Mouse (Mus musculus) right cerebral cortex, postnatal 36 days (tissue): ENCODE results near the gene Bri3bp.
"Not testable (repeated sequence)": the region's sequence is repeated elsewhere in the genome, so short reads cannot be mapped to it uniquely, and the experiment has no call there.

Experiments
- DNase-seq, 2 experiments: peaks; one replicate each; pipeline ENCODE4 v3.0.0; 2022; ENCODE audit warnings: low spot score in 2 of 2, mixed read lengths in 1 of 2

Gene Bri3bp

DNA sequence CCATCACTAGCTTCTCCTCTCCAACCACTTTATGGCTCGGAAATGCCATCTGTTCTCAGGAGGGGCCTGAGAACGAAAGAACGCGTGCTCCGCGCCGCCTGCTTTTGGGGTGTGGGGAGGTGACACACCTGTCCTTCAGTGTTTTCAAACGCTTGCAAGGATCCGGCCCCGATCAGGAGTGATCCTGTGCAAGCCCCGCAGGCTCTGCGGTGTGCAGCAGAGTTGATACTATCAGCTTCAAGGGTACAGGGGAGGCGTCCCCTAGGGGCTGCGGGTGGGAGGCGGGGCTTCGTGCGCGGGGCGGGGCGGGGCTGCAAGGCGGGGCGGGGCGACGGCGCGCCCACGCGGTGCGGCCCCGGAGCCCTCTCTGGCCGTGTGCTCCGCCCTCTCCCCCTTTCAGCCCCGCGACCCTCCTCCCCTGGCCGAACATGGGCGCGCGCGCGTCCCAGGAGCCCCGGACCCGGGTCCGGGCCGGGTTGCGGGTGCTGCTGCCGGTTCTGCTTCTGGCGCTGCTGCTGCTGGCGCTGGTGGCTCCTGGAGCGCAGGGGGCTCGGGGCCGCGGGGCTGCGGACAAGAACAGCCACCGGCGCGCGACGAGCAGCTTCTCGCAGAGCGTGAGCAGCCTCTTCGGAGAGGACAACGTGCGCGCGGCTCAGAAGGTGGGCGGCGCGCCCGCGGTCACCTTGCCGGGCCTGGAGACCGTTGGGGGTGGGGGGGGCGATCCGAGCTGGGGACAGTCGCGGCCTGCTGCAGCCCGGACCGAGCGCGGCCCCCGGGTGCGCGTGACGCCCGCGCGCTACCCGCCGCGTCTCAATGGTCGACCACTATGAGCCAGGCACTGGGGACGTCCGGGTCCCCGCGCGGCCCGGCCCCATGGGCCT, at the start of gene Bri3bp:
Gene Bri3bp, plus strand, starts transcription at position 335 of the 881 bp plus-strand sequence.
- no peak for DNase-seq

DNA sequence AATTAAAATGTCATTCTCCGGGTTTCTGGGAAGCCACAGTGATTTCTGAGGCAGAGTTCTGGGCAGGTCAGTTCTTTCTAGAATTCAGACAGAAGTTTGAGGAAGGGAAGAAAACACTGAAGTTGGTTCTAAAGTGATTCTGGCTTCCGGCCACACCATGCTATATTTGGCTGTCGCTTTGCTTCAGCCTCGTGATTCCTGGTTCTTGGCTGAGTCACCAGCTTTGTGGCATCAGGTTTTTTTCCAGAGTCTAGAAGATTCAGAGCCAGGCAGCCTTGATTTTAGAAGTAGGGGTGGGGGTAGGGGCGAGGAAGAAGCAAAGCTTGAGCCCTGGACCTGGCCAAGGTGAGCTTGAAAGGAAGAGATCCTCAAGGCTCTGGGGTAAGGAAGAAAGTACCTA, 49.8 kb upstream of the Bri3bp start:
- DNase-seq = peak; percentile 83 to 90

DNA sequence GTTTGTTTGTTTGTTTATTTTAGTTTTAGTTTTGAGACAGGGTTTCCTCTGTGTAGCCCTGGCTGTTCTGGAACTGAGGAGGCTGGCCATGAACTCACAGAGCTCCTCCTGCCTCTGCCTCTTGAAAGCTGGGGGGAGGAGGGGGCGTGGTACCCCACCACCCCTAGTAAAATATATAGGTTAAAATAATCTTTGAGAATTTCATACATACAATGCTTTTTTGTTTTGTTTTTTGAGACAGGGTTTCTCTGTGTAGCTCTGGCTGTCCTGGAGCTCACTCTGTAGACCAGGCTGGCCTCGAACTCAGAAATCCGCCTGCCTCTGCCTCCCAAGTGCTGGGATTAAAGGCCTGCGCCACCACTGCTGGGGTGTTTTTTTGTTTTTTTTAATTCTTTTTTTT, 49.2 kb upstream of the Bri3bp start:
- DNase-seq = not testable (repeated sequence)

DNA sequence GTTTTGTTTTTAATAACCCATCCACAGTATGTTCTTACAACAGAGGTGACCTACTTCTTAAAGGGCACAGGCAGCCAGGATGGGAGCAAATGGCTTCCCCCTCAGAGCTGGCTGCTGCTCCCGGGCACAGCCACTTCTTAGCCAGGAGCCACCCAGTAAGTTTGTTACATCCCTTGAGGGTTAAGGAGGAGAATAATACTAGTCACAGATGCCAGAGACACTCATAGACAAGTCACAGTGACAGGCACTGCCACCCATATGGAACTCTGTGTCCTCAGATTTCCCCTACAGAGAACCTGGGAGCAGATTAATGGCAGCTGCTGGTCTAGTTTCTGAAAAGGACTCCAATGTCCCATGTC, 48.8 kb upstream of the Bri3bp start:
- no peak for DNase-seq

DNA sequence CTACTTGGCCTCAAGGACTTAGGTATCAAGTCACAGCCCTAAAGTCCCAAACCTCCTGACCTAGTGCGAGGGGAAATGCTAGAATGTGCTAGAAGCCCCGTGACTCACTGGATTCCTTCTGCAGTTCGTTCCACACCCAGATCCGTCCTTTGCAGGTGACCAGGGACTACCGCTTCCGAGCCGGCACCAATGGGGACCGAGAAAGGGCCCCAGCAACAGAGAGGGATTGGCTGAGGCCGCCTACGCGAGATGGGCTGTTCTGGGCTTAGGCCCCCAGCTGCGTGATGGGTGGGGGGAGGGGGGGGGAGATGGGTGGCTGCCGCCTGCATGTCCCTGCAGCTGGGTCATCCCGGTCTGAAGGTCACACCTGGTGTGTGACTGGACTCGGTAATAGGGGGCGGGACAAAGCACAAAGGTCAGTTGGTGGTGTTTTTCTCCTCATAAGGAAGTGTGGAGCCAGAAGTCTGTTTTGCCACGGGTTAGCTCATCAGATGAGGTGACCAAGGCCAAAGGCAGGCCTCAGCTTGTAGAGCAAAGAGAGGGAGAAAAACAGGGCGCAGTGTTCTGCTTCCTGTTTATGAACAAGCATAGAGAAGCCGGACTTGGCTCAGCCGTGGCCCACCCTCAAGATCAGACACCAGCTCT, 48.3 kb upstream of the Bri3bp start:
- peak; percentile 94 to 96 for DNase-seq

DNA sequence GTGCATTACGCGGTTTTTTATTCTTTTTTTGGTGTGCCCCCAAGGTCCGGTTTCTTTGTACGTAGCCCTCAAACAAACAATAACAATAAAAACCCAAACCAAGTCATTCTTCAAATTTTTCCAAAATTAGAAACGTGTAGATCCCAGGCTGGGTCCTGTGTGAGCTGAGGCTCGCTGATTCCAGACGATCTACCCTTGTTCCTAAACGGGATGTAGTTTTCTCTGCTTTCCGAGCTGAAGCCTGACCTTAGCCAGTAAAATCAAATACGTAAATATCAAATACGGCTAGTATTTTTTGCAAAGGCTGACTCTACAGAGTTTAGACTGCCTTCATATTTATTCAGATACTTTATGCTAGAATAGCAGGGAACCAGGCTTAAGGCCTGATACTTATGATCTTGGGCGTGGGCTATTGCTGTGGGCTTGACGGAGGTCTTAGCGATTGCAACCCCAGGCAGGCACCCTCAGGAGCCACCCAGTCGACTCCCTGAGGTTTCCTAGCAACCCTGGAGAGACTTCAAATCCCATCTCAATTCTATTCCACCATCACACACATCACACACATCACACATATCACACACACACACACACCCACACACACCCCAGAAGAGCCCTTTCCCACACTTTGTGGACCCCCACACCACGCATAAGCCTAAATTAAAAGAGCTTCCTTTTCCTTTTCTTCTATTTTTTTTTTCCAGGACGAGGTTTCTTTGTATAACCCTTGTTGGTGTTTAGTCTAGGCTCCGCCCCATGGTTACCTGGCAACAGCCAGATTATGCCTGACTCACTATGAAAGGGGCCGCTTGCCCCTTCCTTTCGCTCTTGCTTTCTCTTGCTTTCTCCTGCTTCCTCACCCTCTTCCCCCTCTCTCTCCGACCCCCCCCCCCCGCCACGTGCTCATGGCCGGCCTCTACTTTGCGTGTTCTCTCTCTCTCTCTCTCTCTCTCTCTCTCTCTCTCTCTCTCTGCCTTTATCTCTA, 47.5 kb upstream of the Bri3bp start:
- DNase-seq = peak; percentile 62 to 70

DNA sequence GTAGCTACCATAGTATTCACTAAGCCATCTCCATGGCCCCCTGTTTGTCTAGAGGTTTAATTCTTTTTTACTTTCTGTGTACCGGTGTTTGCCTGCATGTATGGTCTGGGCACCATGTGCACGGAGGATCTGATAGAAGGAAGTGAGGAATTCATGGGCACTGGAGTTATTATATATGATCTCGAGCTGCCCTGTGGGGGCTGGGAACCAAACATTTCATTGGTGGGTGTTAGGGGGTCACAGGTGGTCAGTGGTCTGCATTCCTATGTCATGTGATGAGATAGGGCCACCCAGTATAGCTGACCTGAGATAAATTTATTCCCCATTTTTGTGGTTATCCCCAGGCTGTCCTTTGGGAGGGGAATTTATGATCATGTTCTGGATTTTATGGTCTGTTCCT, 46.4 kb upstream of the Bri3bp start:
- DNase-seq = no peak

DNA sequence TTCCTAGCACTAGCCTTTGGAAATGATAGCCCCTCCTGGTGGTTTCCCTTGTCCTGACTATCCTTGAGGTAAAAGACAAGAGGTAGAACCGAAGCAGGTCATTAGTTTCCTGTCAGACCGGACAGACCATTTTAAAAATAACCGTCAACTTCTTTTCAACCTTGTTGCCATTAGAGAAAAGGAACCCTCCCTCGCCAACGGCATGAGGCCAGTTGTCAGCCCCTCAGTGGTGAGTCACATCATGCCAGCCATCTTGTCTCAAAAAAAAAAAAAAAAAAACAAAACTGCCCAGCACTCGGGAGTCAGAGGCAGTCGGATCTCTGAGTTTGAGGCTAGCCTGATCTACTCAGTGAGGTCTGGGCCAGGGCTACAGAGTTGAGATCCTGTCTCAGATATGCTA, 40.5 kb upstream of the Bri3bp start:
- no peak for DNase-seq

DNA sequence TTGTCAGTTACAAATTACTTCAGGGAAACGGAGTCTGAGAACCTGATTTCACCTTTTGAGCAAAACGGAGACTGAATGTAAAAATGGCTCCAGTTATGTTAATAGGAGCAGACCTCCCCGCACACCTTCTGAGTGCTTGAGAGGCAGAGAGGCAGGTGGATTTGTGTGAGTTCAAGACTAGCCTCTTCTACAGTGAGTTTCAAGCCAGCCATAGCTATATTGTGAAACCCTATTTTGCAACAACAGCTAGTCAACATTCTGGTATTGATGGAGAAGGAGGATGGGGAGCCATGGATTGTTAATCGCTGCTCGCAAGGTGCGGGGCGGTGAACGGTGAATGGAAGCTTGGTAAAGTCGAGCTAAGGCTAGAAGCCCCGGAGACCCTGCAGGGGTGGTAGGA, 38.9 kb upstream of the Bri3bp start:
- no peak for DNase-seq

DNA sequence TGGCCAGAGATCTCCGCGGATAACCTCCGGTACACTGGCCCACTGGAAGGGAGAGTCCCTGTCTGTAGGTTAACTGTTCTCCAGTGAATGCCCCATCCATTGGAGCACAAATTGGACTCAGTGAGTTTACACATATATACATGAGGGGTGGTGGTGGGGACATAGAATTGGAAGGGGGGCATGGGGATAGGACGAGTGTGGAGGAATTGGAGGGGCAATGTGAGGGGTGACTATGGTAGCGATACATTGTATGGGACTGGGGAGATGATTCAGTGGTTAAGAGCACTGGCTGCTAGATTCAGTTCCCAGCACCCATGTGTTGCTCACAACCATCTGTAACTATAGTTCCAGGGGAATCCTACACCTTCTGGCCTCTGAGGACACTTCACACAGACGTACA, 38.4 kb upstream of the Bri3bp start:
- no peak for DNase-seq

DNA sequence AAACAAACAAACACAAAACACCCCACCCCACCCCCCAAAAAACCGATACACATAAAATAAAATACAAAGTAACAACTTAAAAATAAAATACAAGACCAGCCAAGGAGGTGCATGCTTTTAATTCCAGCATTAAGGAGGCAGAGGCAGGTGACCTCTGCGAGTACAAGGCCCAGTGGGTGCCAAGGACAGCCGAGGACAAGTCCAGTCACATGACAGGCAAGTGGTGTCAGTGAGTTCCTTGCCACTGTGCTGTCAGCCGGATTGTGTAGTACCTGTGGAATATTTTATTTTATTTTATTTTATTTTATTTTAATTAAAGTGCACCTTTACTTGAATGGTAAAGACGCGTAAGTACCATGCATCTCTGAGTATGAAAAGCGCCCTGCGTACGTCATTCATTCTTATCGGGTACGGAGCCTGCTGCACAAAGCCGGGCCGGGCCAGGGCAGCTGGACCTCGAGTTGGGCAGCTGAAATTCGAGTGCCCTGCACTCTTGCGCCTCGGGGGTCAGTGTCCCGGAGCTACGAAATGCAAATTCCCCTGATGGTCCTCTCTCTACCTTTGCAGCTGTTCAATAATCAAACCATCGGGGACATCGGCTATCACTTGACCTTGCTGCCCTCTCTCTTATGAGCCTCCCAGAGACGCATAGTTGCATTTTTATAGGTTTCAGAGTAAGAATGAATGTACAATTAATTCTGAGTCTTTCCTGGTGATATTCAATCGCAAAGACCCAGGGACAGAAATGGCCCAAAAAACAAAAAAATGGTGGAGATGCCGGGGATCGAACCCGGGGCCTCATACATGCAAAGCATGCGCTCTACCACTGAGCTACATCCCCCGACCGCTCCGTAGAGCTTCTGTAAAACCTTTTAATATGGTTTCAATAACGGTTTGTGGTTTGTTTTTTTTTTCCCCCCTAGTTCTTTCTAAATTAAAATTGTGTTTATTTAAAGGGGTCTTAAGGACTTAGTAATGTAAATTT, 37.6 kb upstream of the Bri3bp start:
- peak; percentile 49 to 61 for DNase-seq

DNA sequence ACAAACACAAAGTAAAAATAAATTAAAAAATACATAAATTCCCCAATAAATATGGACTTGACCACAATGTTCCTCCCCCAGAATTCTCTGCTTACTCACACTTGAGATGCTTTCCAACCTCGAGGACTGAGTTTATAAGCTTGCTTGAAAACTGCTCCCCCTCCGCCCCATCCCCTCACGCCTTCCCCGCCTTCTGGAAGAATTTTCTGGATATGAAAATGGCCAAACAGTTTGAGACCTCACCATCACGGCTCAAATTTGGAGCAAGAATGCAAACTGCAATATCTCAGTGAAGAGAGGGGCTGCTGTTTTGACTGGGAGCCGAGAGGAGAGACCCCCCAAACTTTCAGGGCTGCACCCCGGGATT, 36.8 kb upstream of the Bri3bp start:
- no peak for DNase-seq

DNA sequence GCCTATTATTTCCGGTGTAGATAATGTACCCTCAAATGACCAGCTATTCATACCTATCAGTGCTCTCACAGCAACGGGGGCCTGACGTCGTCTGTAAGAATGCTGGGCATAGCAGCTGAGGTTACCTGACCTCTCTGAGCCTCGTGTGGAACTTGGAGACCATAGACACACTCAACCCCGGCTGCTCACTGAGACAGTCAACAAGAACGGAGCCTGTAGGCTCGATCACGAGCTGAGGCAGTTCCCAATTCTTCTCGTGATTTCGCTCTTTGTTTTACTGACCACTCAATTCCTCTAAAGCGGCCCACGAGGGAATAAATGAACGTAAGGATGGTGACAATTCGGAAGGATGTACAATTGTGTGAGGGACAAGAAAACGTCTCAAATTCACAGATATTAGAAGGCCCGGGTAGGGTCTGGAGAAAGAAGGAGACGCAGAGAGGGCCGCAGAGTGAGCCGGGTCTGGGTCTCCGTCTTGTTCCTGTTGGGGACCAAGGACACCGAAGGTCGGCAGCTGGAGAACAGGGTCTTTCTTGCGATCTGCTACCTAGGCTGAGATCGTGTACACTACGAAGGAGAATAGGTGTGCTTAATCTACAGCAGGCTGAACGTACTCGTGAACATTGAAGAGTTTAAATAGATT, 36.3 kb upstream of the Bri3bp start:
- peak; percentile 46 to 59 for DNase-seq

DNA sequence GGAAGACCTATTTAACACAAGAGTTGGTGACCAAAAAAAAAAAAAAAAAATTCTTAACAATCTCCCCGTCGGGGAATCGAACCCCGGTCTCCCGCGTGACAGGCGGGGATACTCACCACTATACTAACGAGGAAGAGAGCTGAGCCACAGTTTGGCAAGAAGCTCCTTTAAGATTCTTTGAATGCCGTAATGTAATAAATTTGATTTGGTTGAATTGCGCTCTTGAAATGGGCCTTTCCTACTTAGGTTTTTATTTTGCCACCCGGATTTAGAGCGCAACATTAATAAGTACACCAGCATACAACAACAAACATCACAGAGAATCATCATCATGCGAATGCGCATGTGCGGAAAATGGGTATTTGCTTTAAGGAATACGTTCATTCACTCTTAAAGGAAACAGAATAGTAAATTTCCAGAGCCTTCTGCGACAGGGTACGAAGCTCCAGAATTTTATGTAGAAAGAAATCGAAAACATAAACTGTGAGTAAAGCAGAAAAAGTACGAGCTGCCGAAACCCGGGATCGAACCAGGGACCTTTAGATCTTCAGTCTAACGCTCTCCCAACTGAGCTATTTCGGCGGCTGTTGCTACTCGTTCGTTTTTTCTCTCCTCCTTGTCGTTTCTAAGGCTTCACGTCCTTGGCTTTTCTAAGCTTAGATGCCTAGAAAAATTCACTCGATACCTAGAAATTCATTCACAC, 35.7 kb upstream of the Bri3bp start:
- peak; percentile 73 to 76 for DNase-seq

DNA sequence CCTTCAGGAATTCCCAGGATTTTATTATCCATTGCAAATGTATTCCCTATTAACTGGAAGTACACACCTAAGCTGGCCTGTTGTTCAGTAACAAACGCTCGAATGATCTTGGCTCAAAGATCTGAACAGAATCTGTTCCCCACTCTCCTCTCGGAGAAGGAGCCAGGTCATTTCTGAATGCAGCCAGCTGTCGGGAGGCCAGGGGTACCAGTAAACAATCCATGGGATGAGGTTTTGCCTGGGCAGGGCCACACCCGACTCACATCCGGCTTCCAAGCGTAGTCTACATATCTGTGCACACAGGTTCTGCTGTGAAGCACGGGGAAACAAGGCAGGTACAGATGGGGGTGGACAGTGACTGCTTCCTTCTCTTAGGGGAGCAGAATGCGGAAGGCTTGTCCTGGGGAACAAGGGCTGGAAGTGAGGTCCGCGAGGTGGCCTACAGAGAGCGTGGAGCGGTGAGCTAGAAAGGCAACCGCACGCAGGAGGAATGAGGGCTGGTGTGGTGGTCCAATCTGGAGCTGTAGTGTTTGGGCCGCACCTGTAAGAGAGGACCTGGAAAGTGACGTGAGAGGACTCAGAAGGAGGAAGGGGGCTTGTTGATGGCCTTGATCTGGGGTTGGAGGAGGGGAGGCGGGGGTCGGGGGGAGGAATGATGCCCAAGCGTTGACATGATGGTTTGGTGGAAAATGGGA, 34.9 kb upstream of the Bri3bp start:
- DNase-seq = peak in 1 of 2 experiments; percentile 51

DNA sequence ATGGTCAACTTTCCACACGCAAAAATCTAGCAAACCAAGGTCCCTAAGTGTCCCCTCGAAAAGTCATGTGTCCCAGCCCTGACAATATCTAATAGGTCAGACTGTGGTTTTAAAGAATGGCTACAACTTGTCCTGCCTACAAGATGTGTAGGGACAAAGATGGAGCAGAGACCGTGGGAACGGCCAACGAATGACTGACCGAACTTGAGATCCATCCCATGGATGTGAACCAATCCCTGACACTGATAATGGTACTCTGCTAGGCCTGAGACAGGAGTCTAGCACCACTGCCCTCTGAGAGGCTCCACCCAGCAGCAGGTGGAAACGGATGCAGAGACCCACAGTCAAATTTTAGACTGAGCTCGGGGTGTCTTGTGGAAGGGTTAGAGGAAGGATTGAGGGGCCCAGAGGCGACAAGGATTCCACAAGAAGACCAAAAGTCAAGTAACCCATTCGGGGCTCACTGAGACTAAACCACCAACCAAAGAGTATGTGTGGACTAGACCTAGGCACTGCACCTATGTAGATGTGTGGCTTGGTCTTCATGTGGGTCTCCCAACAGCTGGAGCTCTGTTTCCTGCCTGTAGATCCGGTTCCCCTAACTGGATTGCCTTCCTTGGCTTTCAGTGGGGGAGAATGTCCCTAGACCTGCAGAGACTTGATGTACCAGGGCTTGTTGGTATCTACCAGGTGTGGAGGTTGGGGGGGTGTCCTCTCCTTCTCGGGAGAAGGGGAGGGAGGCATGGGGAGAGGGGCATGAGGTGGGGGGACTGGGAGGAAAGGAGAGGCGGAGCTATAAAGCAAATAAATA, 34.1 kb upstream of the Bri3bp start:
- no peak for DNase-seq

DNA sequence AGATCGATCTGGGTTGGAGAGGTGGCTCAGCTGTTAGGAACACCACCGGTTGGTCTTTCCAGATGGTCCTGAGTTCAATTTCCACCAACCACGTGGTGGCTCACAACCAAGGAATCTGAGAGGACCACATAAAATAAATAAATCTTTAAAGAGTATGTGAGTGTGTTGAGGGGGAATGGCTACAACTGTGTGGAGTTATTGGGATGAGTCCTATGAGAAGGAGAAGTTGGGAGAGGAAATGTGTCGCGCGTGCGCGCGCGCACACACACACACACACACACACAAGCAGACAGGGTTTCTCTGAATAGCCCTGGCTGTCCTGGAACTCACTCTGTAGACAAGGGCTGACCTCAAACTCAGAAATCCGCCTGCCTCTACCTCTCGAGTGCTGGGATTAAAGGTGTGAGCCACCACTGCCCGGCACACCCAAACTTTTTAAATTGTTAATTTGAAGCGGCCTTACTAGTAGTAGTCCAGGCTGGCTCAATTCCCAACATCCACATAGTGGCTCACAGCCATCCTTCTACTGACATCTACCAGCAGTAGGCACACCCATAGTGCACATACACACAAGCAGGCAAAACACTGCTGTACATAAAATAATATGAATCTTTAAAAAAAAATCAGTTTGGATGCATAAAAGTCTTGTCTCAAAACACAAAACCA, 33.3 kb upstream of the Bri3bp start:
- DNase-seq = no peak

DNA sequence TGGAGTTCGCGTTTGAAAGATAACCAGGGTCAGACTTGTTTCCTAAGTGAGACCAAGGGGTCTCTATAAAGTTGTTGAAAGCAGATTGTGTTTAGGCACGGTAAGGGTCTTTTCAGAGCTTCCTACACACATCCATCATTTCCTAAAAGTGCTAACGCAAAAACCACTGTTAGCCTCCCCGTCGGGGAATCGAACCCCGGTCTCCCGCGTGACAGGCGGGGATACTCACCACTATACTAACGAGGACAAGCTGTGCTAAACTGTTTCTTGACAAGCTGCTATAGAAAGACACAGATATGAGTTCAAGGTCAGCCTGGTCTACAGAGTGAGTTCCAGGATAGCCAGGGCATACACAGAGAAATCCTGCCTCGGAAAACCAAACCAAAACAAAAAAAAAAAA, 32.5 kb upstream of the Bri3bp start:
- peak; percentile 81 to 83 for DNase-seq
